Mouse (Mus musculus): ENCODE measurements at regions not wholly inside any gene's neighbourhood (a gene's known extent, or its start where the extent isn't known, plus 50 kb on each side); places are given as distances from the start of the nearest gene placed in this dataset.

- no peak for TF ChIP-seq CTCF (IDR thresholded peaks at IDR 0.05; ENCODE audit: borderline replicate concordance, insufficient read depth, low read length)
- TF ChIP-seq POLR2A (IDR thresholded peaks at IDR 0.05; ENCODE audit: low read depth, low read length) = no peak
Observed at GRCm38 (mm10) chr4:58658206-58658605, 104.5 kb upstream of the Lpar1 start.
